Mouse (Mus musculus) intestine, embryonic 16.5 days (tissue): ENCODE measurements around the gene Psmb4. TPM values are rescaled to one million over a fixed set of nuclear protein-coding genes. Genes with fewer than 3 reads are reported as not detected.
"Not testable (repeated sequence)": the region's sequence is repeated elsewhere in the genome, so short reads cannot be mapped to it uniquely, and the experiment has no call there.

Experiments used
- ATAC-seq: fragments of 200-750 bp; cut with Nextera tagmentation; 2 replicates; pipeline ENCODE4 v1.8.0; 2017; ENCODE audit warnings: moderate TSS enrichment, moderate library complexity
- H3K27ac ChIP-seq: fragments of 300-500 bp; sonication (generic); 2 replicates; pipeline ENCODE4 v1.5.1; 2014; ENCODE audit warnings: mild to moderate bottlenecking, low read length
- H3K27me3 ChIP-seq: fragments of 300-500 bp; sonication (generic); replicated peaks from 2 replicates; pipeline ENCODE4 v1.6.1; 2014; ENCODE audit warnings: low read length, control low read depth, mixed read lengths; ENCODE audit not compliant: control insufficient read depth, insufficient read depth
- H3K36me3 ChIP-seq: fragments of 300-500 bp; sonication (generic); 2 replicates; pipeline ENCODE4 v1.6.1; 2014; ENCODE audit warnings: low read length, control low read depth; ENCODE audit not compliant: control insufficient read depth, insufficient read depth
- H3K4me1 ChIP-seq: fragments of 300-500 bp; sonication (generic); 2 replicates; pipeline ENCODE4 v1.6.1; 2014; ENCODE audit warnings: low read length, control low read depth, mixed read lengths; ENCODE audit not compliant: control insufficient read depth, insufficient read depth
- H3K4me2 ChIP-seq: fragments of 300-500 bp; sonication (generic); 2 replicates; pipeline ENCODE4 v1.6.1; 2014; ENCODE audit warnings: low read depth, low read length, control low read depth
- H3K4me3 ChIP-seq: fragments of 300-500 bp; sonication (generic); 2 replicates; pipeline ENCODE4 v1.5.1; 2014; ENCODE audit warnings: mild to moderate bottlenecking, low read length
- H3K9ac ChIP-seq: fragments of 300-500 bp; sonication (generic); 2 replicates; pipeline ENCODE4 v1.6.1; 2014; ENCODE audit warnings: low read depth, low read length
- H3K9me3 ChIP-seq: fragments of 300-500 bp; sonication (generic); 2 replicates; pipeline ENCODE4 v1.6.1; 2016; ENCODE audit warnings: low read length, control low read depth; ENCODE audit not compliant: control insufficient read depth
- WGBS: fragments of 180-500 bp; shearing (Covaris S2); extraction: QIAGEN DNeasy Blood & Tissue Kit; methylation state at CpG from one replicate; pipeline ENCODE4 v1.1.7; 2014; 5-methylcytosine and 5-hydroxymethylcytosine counted together
- polyA plus RNA-seq: library from polyadenylated mRNA; unstranded; fragments of >200 nt; fragmentation: Nextera tagmentation; extraction: Ambion mirVana; gene quantifications from 2 replicates; pipeline ENCODE4 v1.2.1, GENCODE M21; 2015

Gene Psmb4
- polyA plus RNA-seq, result 299 and 315 TPM in 2 replicates

DNA sequence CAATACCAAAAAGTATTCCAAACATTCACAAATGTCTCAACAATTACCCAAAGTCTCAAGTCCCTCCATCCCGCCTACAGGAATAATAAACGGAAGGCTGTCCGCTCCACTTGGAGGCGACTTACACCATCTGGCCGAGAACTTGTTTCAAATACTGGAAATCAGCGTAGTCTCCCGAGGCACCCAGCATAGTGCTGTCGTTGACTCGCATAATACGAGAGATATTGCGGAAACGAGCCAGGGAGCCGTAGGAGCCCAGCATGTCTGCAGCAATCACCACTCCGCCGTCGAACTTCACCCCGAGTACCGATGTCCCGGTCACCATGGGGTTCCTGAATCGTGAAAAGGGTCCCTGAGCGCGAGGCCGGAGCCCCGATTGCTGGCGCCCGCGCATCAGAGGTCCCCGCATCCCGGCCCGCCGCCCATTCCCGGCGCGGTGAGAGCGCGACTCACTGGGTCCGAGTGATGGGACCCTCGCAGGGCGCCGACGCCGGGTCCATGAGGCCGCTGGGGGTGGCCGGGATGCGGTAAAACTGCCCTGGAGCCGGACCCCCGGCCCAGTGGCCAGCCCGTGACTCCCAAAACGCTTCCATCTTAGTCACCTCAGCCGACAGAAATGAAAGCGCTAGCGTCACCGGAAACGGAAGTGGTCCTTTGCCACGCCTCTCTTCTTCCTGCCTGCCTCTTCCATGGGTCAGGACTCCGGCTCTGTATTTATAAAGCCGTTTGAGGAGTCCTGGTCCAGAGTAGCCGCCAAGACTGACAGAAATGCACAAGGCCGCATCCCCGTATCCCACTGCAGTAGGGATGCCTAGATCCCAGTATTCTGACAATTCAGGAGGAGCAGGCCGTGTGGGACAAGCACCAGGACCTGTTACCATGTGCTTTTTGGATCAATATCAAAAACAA is at the start of gene Psmb4:
TSS of gene Psmb4 (minus strand) at position 646 of the 909 bp plus-strand sequence.
- Histone ChIP-seq H3K27me3 (no peaks in the 10 kb centered on the region), H3K4me1 (peaks cover 14% of the 10 kb centered on the region), H3K4me3 (peak within 1 kb of the TSS; percentile 93), H3K9ac (peak within 1 kb of the TSS; percentile 90), H3K4me2 (peak within 1 kb of the TSS; percentile 92), H3K36me3 (peaks cover 5% of the 10 kb centered on the region), H3K27ac (peak within 1 kb of the TSS; percentile 70), H3K9me3 (no peaks in the 10 kb centered on the region)
- WGBS, result under 1% methylated on average over 61 of the region's 61 CpGs
- ATAC-seq, result peak; percentile 92

DNA sequence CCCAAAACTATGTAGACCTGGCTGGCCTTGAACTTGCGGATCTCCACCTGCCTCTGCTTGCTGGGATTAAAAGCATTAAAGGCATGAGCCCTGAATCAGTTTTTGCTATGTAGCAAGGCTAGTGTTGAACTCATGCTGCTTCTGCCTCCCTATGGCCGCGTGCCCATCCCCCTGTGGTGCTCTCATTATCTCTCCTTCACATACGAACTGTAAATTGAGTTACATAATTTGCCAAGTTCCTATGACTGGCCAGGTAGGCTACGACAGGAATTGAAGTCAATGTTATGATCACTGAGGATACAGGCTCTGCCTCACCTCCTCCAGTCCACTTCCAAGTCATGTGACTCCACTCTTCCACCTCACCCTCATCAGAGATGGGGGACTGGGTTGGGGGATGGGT is 49.4 kb upstream of the Psmb4 start:
- H3K27me3 ChIP-seq, H3K9ac ChIP-seq, H3K9me3 ChIP-seq, H3K27ac ChIP-seq, H3K36me3 ChIP-seq, H3K4me2 ChIP-seq, ATAC-seq, H3K4me1 ChIP-seq, H3K4me3 ChIP-seq: not testable (repeated sequence)
- 78% methylated on average over 5 of the region's 5 CpGs for WGBS

DNA sequence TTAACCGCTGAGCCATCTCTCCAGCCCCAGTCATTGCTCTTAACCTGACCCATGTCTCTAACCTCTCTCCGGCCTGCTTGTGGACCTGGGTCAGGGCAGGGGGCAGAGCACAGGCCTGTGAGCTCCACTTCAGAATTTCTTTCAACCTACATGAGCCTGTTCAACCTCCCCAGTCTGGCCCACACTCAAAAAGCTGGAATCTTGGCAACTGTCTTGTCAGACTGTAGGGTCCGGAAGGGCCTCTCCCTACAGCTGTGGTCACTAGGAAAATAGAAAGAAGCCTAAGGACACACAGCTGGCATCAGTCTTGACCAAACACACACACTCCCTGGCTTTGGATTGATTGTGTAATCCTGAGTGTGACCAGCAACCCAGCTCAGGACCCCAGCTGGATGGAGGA is 48.6 kb upstream of the Psmb4 start:
- 70% methylated on average over 3 of the region's 3 CpGs for WGBS
- not testable (repeated sequence) for H3K4me2 ChIP-seq, H3K27ac ChIP-seq, H3K9me3 ChIP-seq, H3K9ac ChIP-seq, H3K27me3 ChIP-seq, ATAC-seq, H3K36me3 ChIP-seq, H3K4me3 ChIP-seq, H3K4me1 ChIP-seq

DNA sequence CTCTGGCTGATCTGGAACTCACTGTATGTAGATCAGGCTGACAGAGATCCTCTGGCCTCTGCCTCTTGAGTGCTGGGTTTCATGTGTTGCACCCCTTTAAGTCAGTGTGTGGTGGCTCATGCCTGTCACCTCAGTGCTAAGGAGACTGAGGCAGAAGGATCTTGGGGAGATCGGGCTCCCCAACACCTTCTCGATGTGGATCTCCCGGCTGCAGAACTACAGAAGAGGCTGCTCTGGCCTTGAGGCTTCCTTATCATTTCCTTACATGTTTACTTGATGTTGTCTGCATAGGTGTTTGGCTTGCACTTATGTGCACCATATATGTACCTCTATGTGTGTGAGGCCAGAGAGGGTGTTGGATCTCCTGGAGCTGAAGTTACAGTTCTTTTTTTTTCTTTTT is 47.8 kb upstream of the Psmb4 start:
- not testable (repeated sequence) for H3K4me2 ChIP-seq, ATAC-seq

DNA sequence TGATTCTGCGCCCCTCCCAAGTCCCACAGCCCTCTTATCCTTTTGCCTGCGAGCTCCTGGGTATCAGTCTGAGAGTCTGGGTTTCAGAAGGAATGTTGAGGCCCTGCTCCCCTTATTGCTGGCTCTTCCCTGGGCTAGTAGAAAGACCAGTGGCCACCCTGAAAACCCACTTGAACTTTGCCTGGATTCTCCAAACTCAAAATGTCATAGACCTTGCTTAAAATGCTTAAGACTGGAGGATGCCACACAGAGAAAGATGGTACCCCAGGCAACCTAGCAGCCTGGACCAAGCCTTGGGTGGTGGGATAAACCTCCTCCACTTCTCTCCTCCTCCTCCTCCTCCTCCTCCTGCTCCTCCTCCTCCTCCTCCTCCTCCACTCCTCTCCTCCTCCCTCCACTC is 46.8 kb upstream of the Psmb4 start:
- not testable (repeated sequence) for H3K9me3 ChIP-seq, ATAC-seq, H3K36me3 ChIP-seq, H3K27ac ChIP-seq, H3K4me1 ChIP-seq, H3K27me3 ChIP-seq
- no CpG with 5 or more reads among the region's 2 CpGs for WGBS
- Histone ChIP-seq H3K4me3 (peak overlapping the region; percentile 45), H3K9ac (peak overlapping the region; percentile 63), H3K4me2 (peak overlapping the region; percentile 70)

More for the DNA sequence above, 47.8 kb upstream of the Psmb4 start:
- 93% methylated on average over 3 of the region's 3 CpGs for WGBS
- not testable (repeated sequence) for H3K27me3 ChIP-seq, H3K4me3 ChIP-seq, H3K27ac ChIP-seq, H3K9ac ChIP-seq, H3K9me3 ChIP-seq, H3K36me3 ChIP-seq, H3K4me1 ChIP-seq

DNA sequence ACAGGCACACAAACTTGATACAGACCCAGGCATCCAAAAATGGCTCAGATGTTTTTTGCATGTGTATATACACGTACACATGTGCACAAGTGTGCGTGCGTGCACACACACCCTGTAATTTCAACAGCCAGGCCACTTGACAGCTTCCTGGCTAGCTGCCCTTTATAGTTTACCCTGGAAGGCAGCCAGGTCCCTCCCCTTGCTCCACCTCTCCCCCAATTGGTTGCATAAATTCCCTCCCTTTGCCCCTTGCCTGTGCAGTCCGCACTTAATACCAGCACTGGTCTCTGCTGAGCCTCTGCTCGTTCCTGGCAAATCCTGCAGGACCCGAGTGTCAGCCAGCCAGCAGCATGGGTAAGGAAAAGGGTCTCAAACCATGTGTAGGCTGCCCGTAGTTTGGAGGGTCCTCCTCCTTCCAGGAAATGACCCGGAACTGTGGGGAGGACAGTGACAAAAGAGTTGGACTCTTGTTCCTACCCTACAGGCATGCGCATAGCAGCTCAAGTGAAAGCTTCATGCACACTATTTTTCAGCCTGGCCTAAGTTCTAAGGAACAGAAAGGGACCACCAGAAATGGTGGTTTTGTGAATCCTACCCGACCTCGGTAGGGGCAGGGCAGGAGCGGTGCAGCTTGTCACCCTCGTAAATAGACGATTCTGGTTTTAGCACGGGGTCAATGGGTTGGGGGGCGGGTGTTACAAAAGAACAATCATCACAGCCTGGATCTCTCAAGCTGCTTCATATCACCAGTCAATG is 46.2 kb upstream of the Psmb4 start, which contains the start of gene Selenbp1:
TSS of gene Selenbp1 (plus strand) at position 248 of the 756 bp plus-strand sequence.
- peak within 1 kb of the TSS; percentile 63 for H3K9ac ChIP-seq
- no peaks in the 10 kb centered on the region for H3K9me3 ChIP-seq
- WGBS, result 2% methylated on average over 16 of the region's 16 CpGs
- H3K27me3 ChIP-seq, result no peaks in the 10 kb centered on the region
- H3K4me1 ChIP-seq, result peaks cover 7% of the 10 kb centered on the region
- peak within 1 kb of the TSS; percentile 45 for H3K4me3 ChIP-seq
- no peaks in the 10 kb centered on the region for H3K36me3 ChIP-seq
- peak within 1 kb of the TSS; percentile 88 for H3K27ac ChIP-seq
- H3K4me2 ChIP-seq, result peak within 1 kb of the TSS; percentile 70
- ATAC-seq, result peak; percentile 92

DNA sequence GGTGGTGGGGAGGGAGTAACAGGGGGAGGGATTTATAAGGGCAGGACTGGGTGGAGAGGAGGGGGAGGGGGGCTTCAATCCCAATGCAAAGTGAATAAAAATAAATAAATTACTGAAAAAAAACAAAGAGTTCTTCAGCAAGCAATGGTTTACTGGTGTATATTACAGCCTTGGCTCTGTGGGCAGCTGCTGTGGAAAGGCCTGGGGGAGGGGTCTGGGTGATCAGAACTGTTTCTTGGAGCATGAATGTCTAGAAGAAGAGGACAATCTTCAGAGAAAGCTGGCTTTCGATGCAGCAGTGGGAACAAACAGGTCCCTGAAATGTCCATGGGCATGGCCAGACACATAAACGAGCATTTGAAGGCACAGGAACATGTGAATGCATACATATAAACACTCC is 45.5 kb upstream of the Psmb4 start:
- ATAC-seq, result peak; percentile 4; the same call in 1 of the 2 replicates
- H3K4me1 ChIP-seq, H3K27me3 ChIP-seq, H3K9ac ChIP-seq, H3K36me3 ChIP-seq, H3K4me3 ChIP-seq, H3K9me3 ChIP-seq: not testable (repeated sequence)
- H3K4me2 ChIP-seq, result peak overlapping the region; percentile 70
- 44% methylated on average over 2 of the region's 2 CpGs for WGBS
- H3K27ac ChIP-seq, result peak overlapping the region; percentile 71

DNA sequence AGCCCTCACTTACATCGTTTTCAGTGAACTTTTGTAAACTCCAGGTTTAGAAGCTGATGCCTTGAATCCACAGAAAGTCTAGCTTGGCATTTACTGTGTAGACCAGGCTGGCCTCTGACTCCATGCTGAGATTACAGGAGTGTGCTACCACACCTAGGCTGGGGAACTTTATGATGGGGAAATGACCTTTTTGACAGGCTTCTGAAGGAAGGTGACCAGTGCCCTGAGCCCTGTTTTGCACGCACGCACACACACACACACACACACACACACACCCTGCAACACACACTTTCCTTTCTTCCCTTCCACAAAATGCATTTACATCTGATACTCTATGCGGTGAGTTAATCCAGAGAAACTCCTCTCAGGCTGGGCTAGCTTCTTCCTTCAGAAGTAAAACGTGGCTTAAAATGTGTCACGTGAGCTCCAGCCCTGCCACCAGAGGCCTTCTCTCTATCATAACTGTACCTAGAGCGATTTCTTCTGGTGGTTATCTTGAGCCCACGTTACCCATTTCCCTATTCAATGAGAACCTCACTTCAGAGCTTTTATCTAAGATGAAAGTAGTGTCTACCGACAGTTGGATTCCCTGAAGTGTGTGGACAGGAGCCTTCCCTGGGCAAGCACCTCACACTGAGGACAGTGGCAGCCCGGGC is 44.8 kb upstream of the Psmb4 start:
- not testable (repeated sequence) for H3K4me2 ChIP-seq, H3K27me3 ChIP-seq, H3K9ac ChIP-seq, H3K27ac ChIP-seq, H3K9me3 ChIP-seq, H3K36me3 ChIP-seq, H3K4me3 ChIP-seq, ATAC-seq, H3K4me1 ChIP-seq
- 77% methylated on average over 10 of the region's 10 CpGs for whole genome bisulfite sequencing
